In genomic region chr10:81405588-81406201, GRCm38 (mm10) we compare ENCODE assay signal across 8 mouse cellular contexts. TPM values are rescaled to one million over a fixed set of nuclear protein-coding genes. Genes with fewer than 3 reads are reported as not detected.
A peak's percentile ranks its signal among the peaks of the same experiment; 100 is the strongest.
DNase-seq lines count a peak whose midpoint lies in the region; ATAC-seq lines count a peak whose summit lies in the region.

No protein-coding gene starts in this region.

- H3K27ac ChIP-seq in forebrain, embryonic 10.5 days, result peak overlapping the region; percentile 16; the same call in 1 of the 2 replicates
- H3K27ac ChIP-seq in forebrain, embryonic 15.5 days (replicated peaks), result no peak overlapping the region
- H3K27ac ChIP-seq in midbrain, embryonic 16.5 days (ENCODE audit: low read length), result no peak overlapping the region

- no peak for DNase-seq in forebrain, embryonic 10.5 days (ENCODE audit: extremely low spot score, low spot score)
- DNase-seq in right cerebral cortex, postnatal 14 days, result peak; percentile 66
- DNase-seq in right cerebral cortex, postnatal 25 days, result no peak
- peak; percentile 84 to 92 for DNase-seq in cerebellum, postnatal 25 days
- DNase-seq in kidney, postnatal 4 days, result peak; percentile 77 to 82
- DNase-seq in spleen, postnatal 14 days (ENCODE audit: low spot score in 2 of 2), result peak; percentile 49 to 75

- H3K9me3 ChIP-seq in forebrain, embryonic 10.5 days, result no peaks in the 10 kb centered on the region
- H3K9me3 ChIP-seq in forebrain, embryonic 15.5 days, result no peaks in the 10 kb centered on the region
- no peaks in the 10 kb centered on the region for H3K9me3 ChIP-seq in midbrain, embryonic 16.5 days (replicated peaks; ENCODE audit: control insufficient read depth, low read length, poor library complexity, severe bottlenecking)

- peaks cover 7% of the 10 kb centered on the region; the same call in 1 of the 2 replicates for H3K36me3 ChIP-seq in forebrain, embryonic 10.5 days (replicated peaks)
- peaks cover 23% of the 10 kb centered on the region for H3K36me3 ChIP-seq in forebrain, embryonic 15.5 days
- H3K36me3 ChIP-seq in midbrain, embryonic 16.5 days (ENCODE audit: control insufficient read depth, insufficient read depth, low read length), result peaks cover 26% of the 10 kb centered on the region

- WGBS in forebrain, embryonic 10.5 days, result 40% methylated on average over 13 of the region's 13 CpGs
- WGBS in forebrain, embryonic 15.5 days, result 46% methylated on average over 13 of the region's 13 CpGs
- WGBS in midbrain, embryonic 16.5 days, result 46% methylated on average over 13 of the region's 13 CpGs

- H3K27me3 ChIP-seq in forebrain, embryonic 10.5 days (ENCODE audit: poor library complexity, severe bottlenecking), result peaks cover 87% of the 10 kb centered on the region
- H3K27me3 ChIP-seq in forebrain, embryonic 15.5 days, result peaks cover 10% of the 10 kb centered on the region; the same call in 1 of the 2 replicates
- peaks cover 3% of the 10 kb centered on the region for H3K27me3 ChIP-seq in midbrain, embryonic 16.5 days (ENCODE audit: control insufficient read depth, insufficient read depth, low read depth, low read length)

- no peak overlapping the region for H3K4me3 ChIP-seq in forebrain, embryonic 10.5 days
- no peak overlapping the region for H3K4me3 ChIP-seq in forebrain, embryonic 15.5 days
- H3K4me3 ChIP-seq in midbrain, embryonic 16.5 days (ENCODE audit: low read depth, low read length), result no peak overlapping the region

- ATAC-seq in forebrain, embryonic 15.5 days (replicated peaks), result no peak
- ATAC-seq in midbrain, embryonic 16.5 days, result no peak

- peaks cover 95% of the 10 kb centered on the region for H3K4me1 ChIP-seq in forebrain, embryonic 10.5 days
- H3K4me1 ChIP-seq in forebrain, embryonic 15.5 days, result peaks cover 49% of the 10 kb centered on the region
- H3K4me1 ChIP-seq in midbrain, embryonic 16.5 days (ENCODE audit: control insufficient read depth, insufficient read depth, low read length), result peaks cover 26% of the 10 kb centered on the region

- H3K4me2 ChIP-seq in forebrain, embryonic 15.5 days (replicated peaks), result no peak overlapping the region
- H3K4me2 ChIP-seq in midbrain, embryonic 16.5 days (ENCODE audit: low read length), result no peak overlapping the region

- H3K9ac ChIP-seq in forebrain, embryonic 15.5 days (replicated peaks), result no peak overlapping the region
- no peak overlapping the region for H3K9ac ChIP-seq in midbrain, embryonic 16.5 days (ENCODE audit: low read depth, low read length)

RNA-seq across cellular contexts. Expression of gene Smim24, which starts 12.8 kb away (rescaled TPM):
- polyA plus RNA-seq in forebrain, embryonic 10.5 days (2016; fragmentation: Nextera tagmentation; extraction: Ambion mirVana), result 1.6 and 1.9 TPM in 2 replicates
- 1.2 and 1.8 TPM in 2 replicates for polyA plus RNA-seq in forebrain, embryonic 15.5 days (2015; fragmentation: Nextera tagmentation; extraction: Ambion mirVana)
- 1.2 and 1.4 TPM in 2 replicates for polyA plus RNA-seq in midbrain, embryonic 16.5 days (2015; fragmentation: Nextera tagmentation; extraction: Ambion mirVana)

RNA-seq across cellular contexts. Expression of gene Gm48552, which starts 16.9 kb away (rescaled TPM):
- polyA plus RNA-seq in forebrain, embryonic 10.5 days (2016; fragmentation: Nextera tagmentation; extraction: Ambion mirVana), result 0.78 and 1.4 TPM in 2 replicates
- polyA plus RNA-seq in forebrain, embryonic 15.5 days (2015; fragmentation: Nextera tagmentation; extraction: Ambion mirVana), result 2.9 and 3.1 TPM in 2 replicates
- 2.3 and 3.3 TPM in 2 replicates for polyA plus RNA-seq in midbrain, embryonic 16.5 days (2015; fragmentation: Nextera tagmentation; extraction: Ambion mirVana)

RNA-seq across cellular contexts. Expression of gene Gm48551, which starts 21.4 kb away (rescaled TPM):
- polyA plus RNA-seq in forebrain, embryonic 10.5 days (2016; fragmentation: Nextera tagmentation; extraction: Ambion mirVana), result 2.6 and 3.1 TPM in 2 replicates
- 5.4 and 6.6 TPM in 2 replicates for polyA plus RNA-seq in forebrain, embryonic 15.5 days (2015; fragmentation: Nextera tagmentation; extraction: Ambion mirVana)
- 6.1 and 8.2 TPM in 2 replicates for polyA plus RNA-seq in midbrain, embryonic 16.5 days (2015; fragmentation: Nextera tagmentation; extraction: Ambion mirVana)

RNA-seq across cellular contexts. Expression of gene Dohh, which starts 21.5 kb away (rescaled TPM):
- polyA plus RNA-seq in forebrain, embryonic 10.5 days (2016; fragmentation: Nextera tagmentation; extraction: Ambion mirVana), result 96.8 and 97.9 TPM in 2 replicates
- polyA plus RNA-seq in forebrain, embryonic 15.5 days (2015; fragmentation: Nextera tagmentation; extraction: Ambion mirVana), result 88.2 and 89.0 TPM in 2 replicates
- 77.5 and 86.2 TPM in 2 replicates for polyA plus RNA-seq in midbrain, embryonic 16.5 days (2015; fragmentation: Nextera tagmentation; extraction: Ambion mirVana)

RNA-seq across cellular contexts. Expression of gene Fzr1, which starts 27.4 kb away (rescaled TPM):
- polyA plus RNA-seq in forebrain, embryonic 10.5 days (2016; fragmentation: Nextera tagmentation; extraction: Ambion mirVana), result 135 and 139 TPM in 2 replicates
- polyA plus RNA-seq in forebrain, embryonic 15.5 days (2015; fragmentation: Nextera tagmentation; extraction: Ambion mirVana), result 133 and 135 TPM in 2 replicates
- 145 and 146 TPM in 2 replicates for polyA plus RNA-seq in midbrain, embryonic 16.5 days (2015; fragmentation: Nextera tagmentation; extraction: Ambion mirVana)

Comparison
In these comparisons a context has a peak if more than half of its experiments do, and no peak if none do; other contexts are left out.
1. DNase-seq: peak in right cerebral cortex, postnatal 14 days (single experiment), cerebellum, postnatal 25 days (2 of 2), kidney, postnatal 4 days (2 of 2) and spleen, postnatal 14 days (2 of 2); none in forebrain, embryonic 10.5 days (single experiment) and right cerebral cortex, postnatal 25 days (single experiment).